Mouse (Mus musculus) embryonic fibroblast, embryonic 13.5 days (primary cell): Measurements from ENCODE around the gene Lamp2. TPM values are rescaled to one million over a fixed set of nuclear protein-coding genes. Genes with fewer than 3 reads are reported as not detected.
A peak's percentile ranks its signal among the peaks of the same experiment; 100 is the strongest.
"Not testable (repeated sequence)": the region's sequence is repeated elsewhere in the genome, so short reads cannot be mapped to it uniquely, and the experiment has no call there.

ENCODE experiments used
- H3K27ac ChIP-seq: 2 replicates; pipeline ENCODE4 v1.5.1; 2012; ENCODE audit warnings: low read length, control low read depth, inconsistent platforms; ENCODE audit not compliant: insufficient read depth
- H3K4me1 ChIP-seq: 2 replicates; pipeline ENCODE4 v1.6.1; 2011; ENCODE audit warnings: low read length; ENCODE audit not compliant: control insufficient read depth, insufficient read depth
- H3K4me3 ChIP-seq: 2 replicates; pipeline ENCODE4 v1.5.1; 2011; ENCODE audit warnings: mild to moderate bottlenecking, control low read depth, low read length; ENCODE audit not compliant: insufficient read depth
- CTCF ChIP-seq: IDR thresholded peaks from 2 replicates; pipeline ENCODE4 v1.5.1; 2011; ENCODE audit warnings: mild to moderate bottlenecking, control low read depth, low read length, moderate library complexity, borderline replicate concordance; ENCODE audit not compliant: insufficient read depth
- POLR2A ChIP-seq: IDR thresholded peaks from 2 replicates; pipeline ENCODE4 v1.6.1; 2011; ENCODE audit warnings: low read depth, mild to moderate bottlenecking, control low read depth, low read length, moderate library complexity
- polyA plus RNA-seq: library from polyadenylated mRNA; stranded (reverse); fragments of >200 nt; gene quantifications from 2 replicates; pipeline ENCODE4 v1.2.4, GENCODE M21; 2011; ENCODE audit warnings: low read depth; ENCODE audit not compliant: missing spikeins, insufficient read length

Lamp2 gene
- polyA plus RNA-seq, 1 experiment = 547 TPM

DNA sequence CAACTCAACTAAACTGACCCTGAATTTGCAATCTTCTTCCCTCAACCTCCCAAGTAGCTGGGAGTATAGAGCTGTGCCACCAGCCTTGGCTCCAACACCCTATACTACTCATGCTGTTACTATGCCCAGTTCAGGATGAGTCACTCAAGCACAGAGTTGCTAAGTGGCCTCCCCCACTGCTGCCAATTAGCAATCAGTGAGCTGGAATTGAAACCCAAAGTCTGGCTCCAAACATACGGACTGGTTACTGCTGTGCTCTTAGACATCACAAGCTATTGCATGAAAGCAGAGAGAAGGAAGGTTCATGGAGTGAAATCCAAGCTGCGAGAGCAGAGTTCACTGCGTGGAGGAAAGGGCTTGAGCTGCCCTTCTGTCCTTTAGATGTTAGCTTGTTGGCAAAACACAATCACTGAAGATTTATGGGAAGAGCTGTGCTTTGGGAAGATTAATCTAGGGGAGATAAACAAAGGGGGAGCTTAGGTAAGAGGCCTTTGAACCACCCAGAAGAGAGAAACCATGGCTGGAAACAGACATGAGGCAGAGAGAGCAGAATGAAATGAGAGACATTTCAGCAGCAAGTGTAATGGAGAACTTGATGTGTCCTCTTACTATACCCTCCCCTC, 27.3 kb downstream of the Lamp2 start:
- no peak overlapping the region for H3K4me3 ChIP-seq
- H3K27ac ChIP-seq = peak overlapping the region; percentile 59
- peaks cover 4% of the 10 kb centered on the region for H3K4me1 ChIP-seq
- TF ChIP-seq POLR2A (no peak), CTCF (no peak)

GRCm38 (mm10) chrX:38426043-38426442, 30.2 kb downstream of the Lamp2 start:
- TF ChIP-seq CTCF (no peak), POLR2A (no peak)
- peaks cover 4% of the 10 kb centered on the region for H3K4me1 ChIP-seq
- H3K4me3 ChIP-seq = no peak overlapping the region
- no peak overlapping the region for H3K27ac ChIP-seq

DNA sequence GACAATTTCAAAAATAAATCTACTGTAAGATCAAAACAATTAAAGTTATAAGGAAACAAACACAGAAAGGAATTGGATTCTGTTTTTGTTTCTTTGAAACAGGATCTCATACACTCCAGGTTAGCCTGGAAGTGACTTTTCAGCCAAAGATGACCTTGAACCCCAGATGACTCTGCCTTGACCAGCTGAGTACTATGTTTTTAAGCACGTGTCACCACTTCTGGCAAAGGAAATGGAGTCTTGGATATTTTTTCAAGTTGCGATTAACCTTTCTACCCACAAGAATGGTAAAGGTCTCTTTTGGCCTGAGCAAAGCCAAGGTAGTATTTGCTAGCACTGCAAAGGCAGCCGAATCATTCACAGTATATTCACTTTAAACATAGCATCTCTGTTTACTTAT, 33.2 kb downstream of the Lamp2 start:
- Histone ChIP-seq H3K4me1 (no peaks in the 10 kb centered on the region), H3K4me3 (no peak overlapping the region), H3K27ac (no peak overlapping the region)
- TF ChIP-seq CTCF = no peak
- no peak for TF ChIP-seq POLR2A

- Histone ChIP-seq H3K27ac (no peak overlapping the region), H3K4me3 (no peak overlapping the region), H3K4me1 (no peaks in the 10 kb centered on the region)
- TF ChIP-seq POLR2A (no peak), CTCF (no peak)
Measured at GRCm38 (mm10) chrX:38422396-38422795, 33.9 kb downstream of the Lamp2 start.

GRCm38 (mm10) chrX:38403879-38404278, 52.4 kb downstream of the Lamp2 start:
- TF ChIP-seq POLR2A (no peak), CTCF (no peak)
- Histone ChIP-seq H3K27ac (no peak overlapping the region), H3K4me3 (no peak overlapping the region), H3K4me1 (no peaks in the 10 kb centered on the region)

GRCm38 (mm10) chrX:38402981-38403380, 53.3 kb downstream of the Lamp2 start:
- H3K4me1 ChIP-seq = no peaks in the 10 kb centered on the region
- no peak overlapping the region for H3K27ac ChIP-seq
- H3K4me3 ChIP-seq = no peak overlapping the region
- TF ChIP-seq POLR2A (no peak), CTCF (no peak)

DNA sequence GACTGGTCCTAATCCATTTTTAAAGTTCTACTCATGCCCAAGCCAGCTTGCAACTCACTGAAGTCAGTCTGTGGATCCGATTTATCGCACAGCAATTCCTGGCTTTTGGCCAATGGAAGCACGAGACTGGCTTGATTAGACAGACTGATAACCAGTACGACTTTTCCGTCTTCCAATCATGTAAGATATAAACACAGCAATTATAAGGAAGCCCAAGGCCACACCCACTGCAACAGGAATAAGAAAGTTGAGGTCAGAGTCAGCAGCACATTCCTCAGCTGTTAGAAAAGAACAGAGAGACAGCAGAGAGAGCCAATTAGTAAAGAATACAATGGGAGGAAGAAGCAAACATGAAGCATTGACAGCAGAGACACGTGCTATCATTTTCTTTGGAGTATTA, 54.2 kb downstream of the Lamp2 start:
- Histone ChIP-seq H3K4me3 (no peak overlapping the region), H3K4me1 (no peaks in the 10 kb centered on the region)
- TF ChIP-seq POLR2A (no peak), CTCF (no peak)

GRCm38 (mm10) chrX:38400616-38401015, 55.6 kb downstream of the Lamp2 start:
- H3K27ac ChIP-seq = no peak overlapping the region
- H3K4me1 ChIP-seq = no peaks in the 10 kb centered on the region
- TF ChIP-seq CTCF (no peak), POLR2A (no peak)
- H3K4me3 ChIP-seq = no peak overlapping the region

More for the DNA sequence above, 54.2 kb downstream of the Lamp2 start:
- H3K27ac ChIP-seq = no peak overlapping the region

- H3K4me3 ChIP-seq = no peak overlapping the region
- H3K4me1 ChIP-seq = no peaks in the 10 kb centered on the region
- no peak for TF ChIP-seq POLR2A
- TF ChIP-seq CTCF = no peak
- no peak overlapping the region for H3K27ac ChIP-seq
Measured at GRCm38 (mm10) chrX:38399671-38400070, 56.6 kb downstream of the Lamp2 start.

- H3K4me1 ChIP-seq, H3K27ac ChIP-seq, H3K4me3 ChIP-seq: not testable (repeated sequence)
Measured at GRCm38 (mm10) chrX:38373169-38373568, 83.1 kb downstream of the Lamp2 start.

- not testable (repeated sequence) for H3K4me1 ChIP-seq
Measured at GRCm38 (mm10) chrX:38364621-38365020, 91.6 kb downstream of the Lamp2 start.

DNA sequence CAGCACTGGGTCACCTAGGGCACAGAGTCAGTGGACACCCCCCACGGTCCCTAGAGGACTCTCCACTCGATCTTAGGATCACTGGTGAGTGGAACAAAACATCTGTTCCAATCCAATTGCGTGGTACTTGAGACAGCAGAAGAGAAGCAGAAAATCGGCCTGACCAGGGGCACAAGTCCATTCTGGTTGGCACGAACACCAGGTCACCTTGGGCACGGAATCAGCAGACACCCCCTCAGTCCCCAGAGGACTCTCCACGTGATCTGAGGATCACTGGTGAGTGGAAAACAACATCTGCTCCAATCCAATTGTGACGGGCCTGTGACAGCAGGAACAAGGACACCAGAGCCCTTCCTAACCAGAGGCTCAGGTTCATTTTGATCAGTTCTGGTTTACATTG, 94.2 kb downstream of the Lamp2 start:
- no peaks in the 10 kb centered on the region for H3K4me1 ChIP-seq
- H3K4me3 ChIP-seq = no peak overlapping the region
- no peak overlapping the region for H3K27ac ChIP-seq
- TF ChIP-seq CTCF (no peak), POLR2A (no peak)

More at GRCm38 (mm10) chrX:38364621-38365020, 91.6 kb downstream of the Lamp2 start:
- H3K4me3 ChIP-seq, H3K27ac ChIP-seq: not testable (repeated sequence)

Other genes with a start within 250 kb of the Lamp2 start
- 0.30 TPM in 1 of 2 replicates, not detected in the other for gene Tmem255a, start 204.0 kb downstream of the Lamp2 start, polyA plus RNA-seq
- gene Atp1b4, start 140.3 kb downstream of the Lamp2 start, polyA plus RNA-seq = not detected in 2 replicates
- 60.5 and 63.9 TPM in 2 replicates for gene Cul4b, start 119.7 kb upstream of the Lamp2 start, polyA plus RNA-seq
- gene Mcts1, start 144.1 kb upstream of the Lamp2 start, polyA plus RNA-seq = 181 and 199 TPM in 2 replicates
- gene C1galt1c1, start 178.6 kb upstream of the Lamp2 start, polyA plus RNA-seq = 27.4 and 29.7 TPM in 2 replicates